In genomic region chr1:93978287-93978686, GRCm38 (mm10) we compare ENCODE assay signal across 21 mouse cellular contexts. TPM values are rescaled to one million over a fixed set of nuclear protein-coding genes. Genes with fewer than 3 reads are reported as not detected.
DNase-seq lines count a peak whose midpoint lies in the region; ATAC-seq and TF ChIP-seq lines count a peak whose summit lies in the region.
"Not testable (repeated sequence)": the region's sequence is repeated elsewhere in the genome, so short reads cannot be mapped to it uniquely, and the experiment has no call there.
"Had no signal": no experiment of that assay in that cellular context is flagged by ENCODE, and none has a peak within 500 bp of the region (broad histone marks: within the 10 kb centered on the region; RNA-seq: fewer than 3 reads in every experiment).

No protein-coding gene starts in this region.

- H3K4me1 ChIP-seq in forebrain, embryonic 11.5 days (replicated peaks; ENCODE audit: control insufficient read depth, insufficient read depth, low read length); kidney, postnatal 0 days (replicated peaks; ENCODE audit: insufficient read depth, low read length); midbrain, embryonic 12.5 days; stomach, postnatal 0 days (replicated peaks; ENCODE audit: control insufficient read depth, insufficient read depth): not testable (repeated sequence)

- no CpG with 5 or more reads among the region's 7 CpGs for WGBS in forebrain, embryonic 11.5 days
- WGBS in kidney, postnatal 0 days = no CpG with 5 or more reads among the region's 7 CpGs
- WGBS in midbrain, embryonic 12.5 days = no CpG with 5 or more reads among the region's 7 CpGs
- no CpG with 5 or more reads among the region's 7 CpGs for WGBS in stomach, postnatal 0 days

- TF ChIP-seq EP300 in stomach, postnatal 0 days (optimal IDR thresholded peaks at IDR 0.05) = not testable (repeated sequence)

- H3K9ac ChIP-seq in forebrain, embryonic 11.5 days (ENCODE audit: low read length); kidney, postnatal 0 days (ENCODE audit: low read depth, low read length); midbrain, embryonic 12.5 days (replicated peaks); stomach, postnatal 0 days (ENCODE audit: low read length): not testable (repeated sequence)

- not testable (repeated sequence) for H3K9me3 ChIP-seq in forebrain, embryonic 11.5 days (ENCODE audit: control insufficient read depth, low read length); kidney, postnatal 0 days (replicated peaks; ENCODE audit: low read length); midbrain, embryonic 12.5 days; stomach, postnatal 0 days (ENCODE audit: control insufficient read depth, low read length)

- H3K27ac ChIP-seq in forebrain, embryonic 11.5 days (ENCODE audit: low read depth, low read length); kidney, postnatal 0 days; midbrain, embryonic 12.5 days (replicated peaks); stomach, postnatal 0 days (replicated peaks): not testable (repeated sequence)

- not testable (repeated sequence) for H3K27me3 ChIP-seq in forebrain, embryonic 11.5 days (ENCODE audit: control insufficient read depth, insufficient read depth, low read length); kidney, postnatal 0 days (ENCODE audit: insufficient read depth, low read length); midbrain, embryonic 12.5 days; stomach, postnatal 0 days (ENCODE audit: control insufficient read depth, insufficient read depth, low read length)

- H3K4me2 ChIP-seq in forebrain, embryonic 11.5 days (ENCODE audit: low read depth, low read length, severe bottlenecking); kidney, postnatal 0 days (ENCODE audit: low read length); midbrain, embryonic 12.5 days (replicated peaks); stomach, postnatal 0 days (replicated peaks; ENCODE audit: low read depth): not testable (repeated sequence)

- ATAC-seq in activated CD4-positive, CD25-positive, alpha-beta regulatory T cell, adult 4 months = peak; percentile 65
- 0 out of 2 replicates have a peak, but pooled peaks have one; percentile 22 for ATAC-seq in forebrain, embryonic 11.5 days (replicated peaks; ENCODE audit: low FRiP score)
- ATAC-seq in frontal cortex, adult (ENCODE audit: low TSS enrichment) = peak; percentile 82
- peak; percentile 74 for ATAC-seq in inflammation-experienced regulatory T-cells, adult 6 months
- ATAC-seq in kidney, postnatal 0 days (replicated peaks; ENCODE audit: low FRiP score, low read depth) = peak; percentile 63; the same call in 1 of the 2 replicates
- 0 out of 2 replicates have a peak, but pooled peaks have one; percentile 28 for ATAC-seq in midbrain, embryonic 12.5 days (ENCODE audit: low FRiP score, low read depth)
- peak; percentile 53; the same call in 1 of the 2 replicates for ATAC-seq in stomach, postnatal 0 days (ENCODE audit: low FRiP score, low TSS enrichment)

- DNase-seq in forebrain, embryonic 11.5 days (ENCODE audit: low spot score); kidney, postnatal 0 days (ENCODE audit: low spot score); stomach, postnatal 0 days (ENCODE audit: low spot score): not testable (repeated sequence)

- not testable (repeated sequence) for H3K36me3 ChIP-seq in forebrain, embryonic 11.5 days (ENCODE audit: control insufficient read depth, insufficient read depth, low read length); kidney, postnatal 0 days (ENCODE audit: insufficient read depth, low read length); midbrain, embryonic 12.5 days; stomach, postnatal 0 days (ENCODE audit: control insufficient read depth, insufficient read depth, low read length)

- H3K4me3 ChIP-seq in forebrain, embryonic 11.5 days (ENCODE audit: low read depth, low read length); kidney, postnatal 0 days (replicated peaks; ENCODE audit: low read depth, low read length); midbrain, embryonic 12.5 days; stomach, postnatal 0 days (ENCODE audit: low read depth, low read length): not testable (repeated sequence)

- not testable (repeated sequence) for TF ChIP-seq CTCF in kidney, postnatal 0 days (IDR thresholded peaks at IDR 0.05; ENCODE audit: low read depth); stomach, postnatal 0 days (IDR thresholded peaks at IDR 0.05; ENCODE audit: low read depth)

RNA-seq across cellular contexts. Expression of gene Gal3st2c, which starts 12.0 kb away (rescaled TPM):
- polyA plus RNA-seq in activated CD4-positive, CD25-positive, alpha-beta regulatory T cell, adult 4 months (2017; shearing (Covaris generic)) = under 1 TPM in 1 of 2 experiments, not detected in 1; 0.12 TPM
- polyA plus RNA-seq in forebrain, embryonic 11.5 days (2014; fragmentation: Nextera tagmentation; extraction: Ambion mirVana) = not detected in 2 replicates
- under 1 TPM in 2 of 3 experiments, not detected in 1; 0.04 to 0.08 TPM for polyA plus RNA-seq in inflammation-experienced regulatory T-cells, adult 6 months (2017; shearing (Covaris generic))
- polyA plus RNA-seq in kidney, postnatal 0 days (2015; fragmentation: Nextera tagmentation; extraction: Ambion mirVana) = not detected in 2 replicates
- polyA plus RNA-seq in midbrain, embryonic 12.5 days (2016; fragmentation: Nextera tagmentation; extraction: Ambion mirVana) = not detected in 2 replicates
- 0.01 TPM in 1 of 2 replicates, not detected in the other for polyA plus RNA-seq in stomach, postnatal 0 days (2015; fragmentation: Nextera tagmentation; extraction: Ambion mirVana)
- polyA plus RNA-seq: embryonic facial prominence, embryonic 12.5 days; forebrain, embryonic 13.5 days; heart, embryonic 13.5 days; hindbrain, embryonic 10.5 days; hindbrain, postnatal 0 days; kidney, embryonic 16.5 days; limb, embryonic 13.5 days; liver, embryonic 11.5 days; liver, embryonic 16.5 days; lung, embryonic 16.5 days; midbrain, embryonic 15.5 days; neural tube, embryonic 11.5 days; testis, adult 2 months had no signal

RNA-seq across cellular contexts. Expression of gene Neu4, which starts 42.0 kb away (rescaled TPM):
- polyA plus RNA-seq in activated CD4-positive, CD25-positive, alpha-beta regulatory T cell, adult 4 months (2017; shearing (Covaris generic)) = under 1 TPM in 1 of 2 experiments, not detected in 1; 0.15 TPM
- not detected in 2 replicates for polyA plus RNA-seq in forebrain, embryonic 11.5 days (2014; fragmentation: Nextera tagmentation; extraction: Ambion mirVana)
- polyA plus RNA-seq in inflammation-experienced regulatory T-cells, adult 6 months (2017; shearing (Covaris generic)) = under 1 TPM in 1 of 3 experiments, not detected in 2; 0.33 TPM
- polyA plus RNA-seq in kidney, postnatal 0 days (2015; fragmentation: Nextera tagmentation; extraction: Ambion mirVana) = not detected in 2 replicates
- polyA plus RNA-seq in midbrain, embryonic 12.5 days (2016; fragmentation: Nextera tagmentation; extraction: Ambion mirVana) = not detected in 2 replicates
- not detected in 2 replicates for polyA plus RNA-seq in stomach, postnatal 0 days (2015; fragmentation: Nextera tagmentation; extraction: Ambion mirVana)
- polyA plus RNA-seq: embryonic facial prominence, embryonic 12.5 days; forebrain, embryonic 13.5 days; hindbrain, embryonic 10.5 days; kidney, embryonic 16.5 days; limb, embryonic 13.5 days; liver, embryonic 11.5 days; liver, embryonic 16.5 days; lung, embryonic 16.5 days; midbrain, embryonic 15.5 days; neural tube, embryonic 11.5 days; testis, adult 2 months; thymus, postnatal 0 days had no signal

Comparison
In these comparisons a context has a peak if more than half of its experiments do, and no peak if none do; other contexts are left out.
1. ATAC-seq: peak in every context shown above with its lines; median percentile 82 in frontal cortex, adult; 74 in inflammation-experienced regulatory T-cells, adult 6 months; 65 in activated CD4-positive, CD25-positive, alpha-beta regulatory T cell, adult 4 months; 63 in kidney, postnatal 0 days; 53 in stomach, postnatal 0 days; 28 in midbrain, embryonic 12.5 days; 22 in forebrain, embryonic 11.5 days.